Mouse (Mus musculus): ENCODE results near the gene Brpf3.

DNA sequence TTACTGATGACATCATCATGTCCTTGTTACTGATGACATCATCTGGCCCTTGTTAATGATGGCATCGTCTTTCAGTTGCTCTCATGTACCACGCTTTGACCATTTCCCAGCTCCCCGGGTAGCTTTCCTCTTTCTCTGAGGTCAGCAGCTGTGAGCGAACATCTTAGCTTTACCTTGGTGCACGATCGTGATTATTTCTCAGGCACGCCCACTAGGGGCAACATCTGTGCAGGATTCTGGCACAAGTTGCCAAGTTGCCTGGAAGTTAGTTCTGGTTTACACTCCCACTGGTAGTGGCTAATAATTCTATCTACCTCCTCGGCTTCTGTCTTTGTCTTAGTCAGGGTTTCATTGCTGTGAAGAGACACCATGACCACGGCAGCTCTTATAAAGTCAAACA is 31.1 kb downstream of the Brpf3 start:
- no peak for TF ChIP-seq CTCF (IDR thresholded peaks at IDR 0.05; ENCODE audit: borderline replicate concordance, insufficient read depth, low read depth, low read length)
- TF ChIP-seq POLR2A (IDR thresholded peaks at IDR 0.05; ENCODE audit: borderline replicate concordance, insufficient read depth, low read length), result no peak
